Mouse (Mus musculus): ENCODE results near the gene Itpr3. TPM values are rescaled to one million over a fixed set of nuclear protein-coding genes. Genes with fewer than 3 reads are reported as not detected.

Gene Itpr3
- polyA plus RNA-seq, 1 experiment, result 12.5 TPM

DNA sequence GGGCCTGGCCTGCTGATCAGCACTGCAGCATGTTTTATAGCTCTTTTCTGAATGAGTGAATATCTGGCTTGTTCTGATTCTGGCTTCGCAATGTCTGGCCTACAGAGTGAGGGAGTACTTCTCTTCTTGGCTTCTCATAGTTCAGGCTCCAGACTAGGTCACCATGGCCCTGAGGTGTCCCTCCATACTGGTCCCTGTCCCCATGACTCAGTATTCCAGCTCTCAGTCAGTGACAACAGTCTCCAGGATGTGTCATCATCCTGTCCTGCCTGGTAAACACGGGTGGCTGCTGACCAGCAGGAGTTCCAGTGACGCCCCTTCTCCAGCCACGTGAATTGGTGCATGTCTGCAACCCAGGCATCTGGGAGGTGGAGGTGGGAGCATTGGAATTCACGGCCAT is 114.0 kb downstream of the Itpr3 start:
- WGBS, result 72% methylated on average over 5 of the region's 5 CpGs
- no peak overlapping the region for H3K27ac ChIP-seq (ENCODE audit: control insufficient read depth, insufficient read depth, low read depth, low read length, poor library complexity)
- H3K4me3 ChIP-seq (replicated peaks; ENCODE audit: control insufficient read depth, low read depth, low read length), result no peak overlapping the region
- TF ChIP-seq POLR2A (IDR thresholded peaks at IDR 0.05; ENCODE audit: borderline replicate concordance, control insufficient read depth, low read depth, low read length) (no peak), CTCF (IDR thresholded peaks at IDR 0.05; ENCODE audit: control insufficient read depth, insufficient read depth, low read length) (no peak)
- H3K4me1 ChIP-seq (ENCODE audit: control insufficient read depth, insufficient read depth, low read length), result no peaks in the 10 kb centered on the region; the same call in 1 of the 2 replicates

Other genes starting within 250 kb of the Itpr3 start
- gene Nkx2-5, start 212.3 kb upstream of the Itpr3 start, polyA plus RNA-seq (2011; ENCODE audit: insufficient read depth, insufficient read length, low replicate concordance, missing spikeins), result not detected in 2 replicates
- 30.8 and 50.8 TPM in 2 replicates for gene Kifc5b, start 140.2 kb upstream of the Itpr3 start, polyA plus RNA-seq (2011; ENCODE audit: insufficient read depth, insufficient read length, low replicate concordance, missing spikeins)
- 43.0 and 63.9 TPM in 2 replicates for gene Phf1, start 124.3 kb upstream of the Itpr3 start, polyA plus RNA-seq (2011; ENCODE audit: insufficient read depth, insufficient read length, low replicate concordance, missing spikeins)
- 77.1 and 99.0 TPM in 2 replicates for gene Cuta, start 117.7 kb upstream of the Itpr3 start, polyA plus RNA-seq (2011; ENCODE audit: insufficient read depth, insufficient read length, low replicate concordance, missing spikeins)
- gene Syngap1, start 116.1 kb upstream of the Itpr3 start, polyA plus RNA-seq (2011; ENCODE audit: insufficient read depth, insufficient read length, low replicate concordance, missing spikeins), result 9.5 and 24.1 TPM in 2 replicates
- 6.7 and 10.2 TPM in 2 replicates for gene Zbtb9, start 84.1 kb upstream of the Itpr3 start, polyA plus RNA-seq (2011; ENCODE audit: insufficient read depth, insufficient read length, low replicate concordance, missing spikeins)
- gene Bak1, start 28.3 kb upstream of the Itpr3 start, polyA plus RNA-seq (2011; ENCODE audit: insufficient read depth, insufficient read length, low replicate concordance, missing spikeins), result 34.2 and 56.8 TPM in 2 replicates
- 53.9 and 105 TPM in 2 replicates for gene Uqcc2, start 76.6 kb downstream of the Itpr3 start, polyA plus RNA-seq (2011; ENCODE audit: insufficient read depth, insufficient read length, low replicate concordance, missing spikeins)
- gene Ip6k3, start 110.5 kb downstream of the Itpr3 start, polyA plus RNA-seq (2011; ENCODE audit: insufficient read depth, insufficient read length, low replicate concordance, missing spikeins), result not detected in 2 replicates
- 31.2 and 46.3 TPM in 2 replicates for gene Lemd2, start 147.2 kb downstream of the Itpr3 start, polyA plus RNA-seq (2011; ENCODE audit: insufficient read depth, insufficient read length, low replicate concordance, missing spikeins)

Measured in bone marrow, adult 2 months (tissue).